Mouse (Mus musculus): ENCODE measurements around the gene Nmrk2.

GRCm38 (mm10) chr10:81247804-81248203, 46.0 kb upstream of the Nmrk2 start:
- TF ChIP-seq CTCF (IDR thresholded peaks at IDR 0.05; ENCODE audit: low read depth, low read length), result no peak
- no peak for TF ChIP-seq POLR2A (IDR thresholded peaks at IDR 0.05; ENCODE audit: insufficient read depth, low read length)
- TF ChIP-seq EP300 (IDR thresholded peaks at IDR 0.05; ENCODE audit: insufficient read depth, low read depth, low read length), result no peak

Measured in ES-Bruce4 (cell line).